Mouse (Mus musculus) stomach, embryonic 14.5 days (tissue): ENCODE results near the gene Mfsd9. TPM values are rescaled to one million over a fixed set of nuclear protein-coding genes. Genes with fewer than 3 reads are reported as not detected.

Source experiments
- polyA plus RNA-seq: library from polyadenylated mRNA; unstranded; fragments of >200 nt; fragmentation: Nextera tagmentation; extraction: Ambion mirVana; gene quantifications from 2 replicates; pipeline ENCODE4 v1.2.1, GENCODE M21; 2014

Gene Mfsd9
- polyA plus RNA-seq, 1 experiment from 2014 or later = 4.6 TPM

Other genes with a start within 250 kb of the Mfsd9 start
- 2.3 and 4.1 TPM in 2 replicates for gene Slc9a4, start 210.6 kb downstream of the Mfsd9 start, polyA plus RNA-seq
- gene Slc9a2, start 110.1 kb downstream of the Mfsd9 start, polyA plus RNA-seq = 0.93 and 1.2 TPM in 2 replicates
- 0.11 TPM in 1 of 2 replicates, not detected in the other for gene Tmem182, start 14.9 kb upstream of the Mfsd9 start, polyA plus RNA-seq